Mouse (Mus musculus) gastrocnemius, adult 2 months (tissue): ENCODE measurements at regions not wholly inside any gene's neighbourhood (a gene's known extent, or its start where the extent isn't known, plus 50 kb on each side); places are given as distances from the start of the nearest gene placed in this dataset.

Experiments
- DNase-seq: peaks from one replicate; pipeline ENCODE4 v3.0.0; 2022
- H3K27ac ChIP-seq: fragments of 200-600 bp; 2 replicates; pipeline ENCODE4 v1.8.1; 2022; ENCODE audit warnings: mild to moderate bottlenecking
- H3K4me3 ChIP-seq: fragments of 200-600 bp; 2 replicates; pipeline ENCODE4 v1.8.1; 2022; ENCODE audit warnings: mild to moderate bottlenecking, moderate library complexity
- CTCF ChIP-seq: fragments of 200-600 bp; IDR thresholded peaks from 2 replicates; pipeline ENCODE4 v1.8.1; 2022; ENCODE audit warnings: antibody characterized with exemption, mild to moderate bottlenecking, moderate library complexity
- intact Hi-C: fragments of 180-260 bp; cut with DNase I; formaldehyde crosslinking; loops from one replicate; pipeline ENCODE4 v1.15.1; 2025

- no peak for TF ChIP-seq CTCF
- no peak overlapping the region for H3K27ac ChIP-seq
- intact Hi-C loops: no loop called here
These were observed 316.1 kb upstream of the Prox1 start for GRCm38 (mm10) chr1:190486551-190487104.

GRCm38 (mm10) chr1:190483366-190483765, 312.9 kb upstream of the Prox1 start:
- TF ChIP-seq CTCF: no peak
- H3K4me3 ChIP-seq: no peak overlapping the region
- no peak for DNase-seq
- no peak overlapping the region for H3K27ac ChIP-seq
- intact Hi-C loops: no loop called here

More at GRCm38 (mm10) chr1:190486551-190487104, 316.1 kb upstream of the Prox1 start:
- no peak for DNase-seq
- H3K4me3 ChIP-seq: no peak overlapping the region

GRCm38 (mm10) chr1:190481071-190481470, 310.6 kb upstream of the Prox1 start:
- H3K4me3 ChIP-seq: no peak overlapping the region
- no peak for TF ChIP-seq CTCF
- no peak for DNase-seq
- intact Hi-C loops: no loop called here
- H3K27ac ChIP-seq: no peak overlapping the region

- TF ChIP-seq CTCF: no peak
- no peak for DNase-seq
- intact Hi-C loops: no loop called here
These were observed 310.1 kb upstream of the Prox1 start for GRCm38 (mm10) chr1:190480601-190481000.

GRCm38 (mm10) chr1:190472761-190473160, 302.2 kb upstream of the Prox1 start:
- intact Hi-C loops: no loop called here
- Histone ChIP-seq H3K27ac (no peak overlapping the region), H3K4me3 (no peak overlapping the region)
- no peak for TF ChIP-seq CTCF
- DNase-seq: no peak

More at GRCm38 (mm10) chr1:190480601-190481000, 310.1 kb upstream of the Prox1 start:
- Histone ChIP-seq H3K27ac (no peak overlapping the region), H3K4me3 (no peak overlapping the region)

- intact Hi-C loops: no loop called here
- TF ChIP-seq CTCF: no peak
These were observed 299.8 kb upstream of the Prox1 start for GRCm38 (mm10) chr1:190470336-190470735.

DNA sequence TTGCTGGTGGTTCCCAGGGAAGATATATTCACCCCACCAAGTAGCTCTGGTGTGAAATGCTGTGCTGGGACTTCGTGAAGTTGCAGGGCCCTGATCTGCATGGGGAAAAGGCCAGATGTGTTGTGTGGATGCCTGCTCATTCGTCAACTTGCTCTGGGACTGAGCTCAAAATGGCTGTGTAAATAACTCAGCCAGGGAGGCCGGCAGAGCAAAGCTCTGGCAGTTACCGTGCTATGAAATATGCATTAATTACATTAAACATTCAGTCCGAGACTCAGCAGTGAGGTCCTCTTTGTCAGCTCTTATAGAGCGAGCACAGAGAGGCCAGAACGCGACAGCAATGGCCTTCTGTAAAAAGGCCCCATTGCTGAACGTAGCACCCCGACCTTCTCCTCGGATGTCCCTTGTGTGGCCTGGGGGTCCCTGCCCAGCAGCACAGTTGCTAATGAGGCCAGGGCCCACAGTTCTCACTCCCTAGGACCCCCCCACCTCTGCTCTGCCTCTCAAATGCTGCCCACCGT, 287.1 kb upstream of the Prox1 start:
- Histone ChIP-seq H3K27ac (no peak overlapping the region), H3K4me3 (no peak overlapping the region)
- intact Hi-C loops: no loop called here
- DNase-seq: no peak
- no peak for TF ChIP-seq CTCF

More at GRCm38 (mm10) chr1:190470336-190470735, 299.8 kb upstream of the Prox1 start:
- no peak overlapping the region for H3K4me3 ChIP-seq
- no peak overlapping the region for H3K27ac ChIP-seq
- DNase-seq: no peak

GRCm38 (mm10) chr1:190453549-190453948, 283.0 kb upstream of the Prox1 start:
- no peak for TF ChIP-seq CTCF
- H3K4me3 ChIP-seq: no peak overlapping the region
- intact Hi-C loops: no loop called here
- H3K27ac ChIP-seq: no peak overlapping the region
- no peak for DNase-seq

DNA sequence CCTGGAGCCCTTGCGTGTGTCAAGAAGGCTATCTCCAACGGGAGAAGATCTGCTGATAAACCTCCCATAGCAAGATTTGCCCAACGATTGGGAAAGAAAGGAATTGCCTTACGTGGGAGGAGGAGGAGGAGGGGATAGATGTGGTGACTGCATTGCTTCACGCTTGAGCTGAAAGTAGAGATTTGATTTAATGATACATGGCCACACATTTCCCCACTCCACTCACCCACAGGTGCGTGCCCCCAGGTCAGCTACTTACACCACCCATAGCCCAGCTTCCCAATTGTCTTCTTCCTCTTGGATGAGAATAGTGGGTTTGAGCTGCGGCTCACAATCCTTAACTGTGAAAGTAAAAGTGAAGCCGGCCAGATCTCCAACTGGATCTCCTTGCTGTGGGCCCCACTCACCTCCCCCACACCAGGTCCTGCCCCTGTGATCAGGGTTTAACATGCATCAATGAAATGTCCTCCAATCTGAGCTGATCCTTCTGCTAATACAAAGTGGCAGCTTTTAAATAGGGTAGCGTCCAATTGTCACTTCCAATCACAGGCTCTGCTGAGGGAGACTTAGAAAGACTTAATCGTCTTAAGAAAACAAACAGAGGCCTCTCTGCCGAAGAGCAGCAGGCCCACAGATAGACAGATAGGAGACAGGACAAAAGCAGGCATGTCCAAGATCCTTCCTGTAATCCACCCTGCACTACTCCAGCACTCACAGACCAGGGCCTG, 281.8 kb upstream of the Prox1 start:
- no peak for DNase-seq
- Histone ChIP-seq H3K4me3 (no peak overlapping the region), H3K27ac (no peak overlapping the region)
- no peak for TF ChIP-seq CTCF
- intact Hi-C loops: no loop called here

DNA sequence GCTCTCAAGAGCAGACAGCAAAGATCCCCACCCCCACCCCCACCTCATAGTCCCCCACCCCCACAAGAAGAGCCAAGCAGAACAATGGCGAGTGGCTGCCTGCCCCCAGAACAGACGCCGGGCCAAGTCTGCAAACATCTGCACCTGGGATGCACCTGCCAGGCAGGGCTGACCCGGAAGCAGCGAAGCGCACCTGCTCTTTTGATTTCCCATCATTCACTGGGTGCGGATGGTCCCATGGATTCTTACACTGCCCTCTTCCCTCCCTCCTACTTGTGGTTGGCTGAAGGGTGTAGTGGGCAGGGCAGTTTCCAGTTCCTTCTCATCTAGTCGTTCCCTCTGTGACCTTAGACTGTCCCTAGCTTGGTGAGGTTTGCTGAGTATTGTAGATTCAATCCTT, 277.7 kb upstream of the Prox1 start:
- Histone ChIP-seq H3K4me3 (no peak overlapping the region), H3K27ac (no peak overlapping the region)
- DNase-seq: no peak
- intact Hi-C loops: no loop called here
- TF ChIP-seq CTCF: no peak

GRCm38 (mm10) chr1:190447253-190447652, 276.7 kb upstream of the Prox1 start:
- Histone ChIP-seq H3K27ac (no peak overlapping the region), H3K4me3 (no peak overlapping the region)
- no peak for DNase-seq
- no peak for TF ChIP-seq CTCF
- intact Hi-C loops: no loop called here

- H3K4me3 ChIP-seq: no peak overlapping the region
- DNase-seq: no peak
- intact Hi-C loops: no loop called here
- no peak overlapping the region for H3K27ac ChIP-seq
- no peak for TF ChIP-seq CTCF
These were observed 276.2 kb upstream of the Prox1 start for GRCm38 (mm10) chr1:190446676-190447075.

DNA sequence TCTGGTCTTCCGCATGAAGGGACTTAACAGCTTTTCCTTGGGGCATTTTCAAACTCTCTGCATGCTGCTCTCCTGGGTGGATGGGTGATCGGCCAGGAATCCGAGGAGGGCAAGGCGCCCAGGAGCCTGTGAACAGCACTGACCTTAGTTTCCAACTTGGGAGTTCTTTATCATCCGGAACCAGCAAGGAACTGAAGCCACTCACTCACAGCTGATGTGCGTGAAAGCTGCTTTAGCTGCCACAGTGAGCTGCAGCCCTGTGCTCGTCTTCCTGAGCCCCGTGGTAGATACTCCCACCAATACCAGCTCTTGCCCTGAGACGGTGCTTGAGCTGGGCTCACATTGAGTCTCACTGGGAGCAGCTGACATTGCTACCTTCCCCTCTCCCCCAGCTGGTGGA, 273.9 kb upstream of the Prox1 start:
- no peak for TF ChIP-seq CTCF
- H3K4me3 ChIP-seq: no peak overlapping the region
- no peak for DNase-seq

GRCm38 (mm10) chr1:190443234-190443633, 272.7 kb upstream of the Prox1 start:
- no peak for TF ChIP-seq CTCF
- no peak overlapping the region for H3K4me3 ChIP-seq
- intact Hi-C loops: no loop called here
- no peak overlapping the region for H3K27ac ChIP-seq
- DNase-seq: no peak

More for the DNA sequence above, 273.9 kb upstream of the Prox1 start:
- no peak overlapping the region for H3K27ac ChIP-seq
- intact Hi-C loops: no loop called here
